Mouse (Mus musculus): ENCODE measurements around the gene Gm49358. TPM values are rescaled to one million over a fixed set of nuclear protein-coding genes. Genes with fewer than 3 reads are reported as not detected.

Gene Gm49358
- total and polyA plus RNA-seq, 2 experiments = 1.9 TPM; not detected in 1

DNA sequence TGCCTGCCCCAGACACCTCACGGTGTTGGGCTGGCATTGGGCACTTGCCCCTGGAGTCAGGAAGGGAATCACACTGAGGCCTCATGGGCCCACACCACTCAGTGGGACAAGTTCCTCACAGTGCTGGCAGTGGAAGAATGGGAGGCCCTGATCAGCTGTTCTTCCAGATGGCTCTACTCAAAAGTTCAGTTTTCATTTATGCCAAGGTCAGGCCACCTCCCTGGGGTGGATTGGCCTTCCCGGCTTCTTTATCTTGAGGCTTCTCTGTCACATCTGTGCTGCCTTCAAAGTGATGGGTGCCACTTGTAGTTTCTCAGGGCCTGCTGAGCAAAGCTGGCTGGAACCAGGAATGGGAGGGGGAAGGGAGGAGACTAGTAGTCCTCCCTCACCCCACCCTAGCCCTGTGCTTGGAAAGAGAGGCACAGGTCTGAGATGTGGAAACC lies 29.8 kb downstream of the Gm49358 start:
- H3K9ac ChIP-seq (ENCODE audit: low read depth, low read length) = no peak overlapping the region
- 83% methylated on average over 2 of the region's 2 CpGs for WGBS
- H3K27ac ChIP-seq (replicated peaks; ENCODE audit: insufficient read depth, low read depth, low read length) = no peak overlapping the region
- no peaks in the 10 kb centered on the region for H3K36me3 ChIP-seq (ENCODE audit: control insufficient read depth, insufficient read depth, low read length)
- no peaks in the 10 kb centered on the region for H3K4me1 ChIP-seq (ENCODE audit: control insufficient read depth, insufficient read depth, low read length)
- TF ChIP-seq POLR2A (IDR thresholded peaks at IDR 0.05; ENCODE audit: extremely low read depth, insufficient read depth, low read length) (no peak), CTCF (IDR thresholded peaks at IDR 0.05; ENCODE audit: low read depth, low read length) (no peak)
- H3K27me3 ChIP-seq (ENCODE audit: control insufficient read depth, insufficient read depth, low read length) = no peaks in the 10 kb centered on the region
- H3K4me3 ChIP-seq (ENCODE audit: insufficient read depth, low read depth, low read length) = no peak overlapping the region
- no peak for DNase-seq (ENCODE audit: extremely low read depth, low read depth, low spot score)
- peaks cover 42% of the 10 kb centered on the region for H3K79me2 ChIP-seq (ENCODE audit: control insufficient read depth, insufficient read depth, low read length)

DNA sequence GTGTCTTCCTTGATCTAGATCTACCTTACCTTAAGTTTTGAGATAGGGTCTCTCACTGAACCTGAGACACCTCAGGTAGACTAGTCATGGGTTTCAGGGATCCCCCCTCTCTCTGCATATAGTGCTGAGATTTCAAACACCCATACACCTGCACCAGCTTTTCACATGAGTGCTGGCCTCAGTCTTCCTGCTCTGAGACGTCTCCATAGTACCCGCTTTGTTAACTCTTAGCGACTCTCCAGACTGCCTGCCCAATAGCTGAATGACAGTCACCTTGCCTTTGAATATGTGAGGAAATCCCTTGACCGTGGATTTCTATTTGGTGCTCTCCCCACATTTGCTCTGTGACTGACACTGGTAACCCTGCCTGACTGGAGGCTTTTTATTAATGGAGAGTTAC lies 30.4 kb downstream of the Gm49358 start:
- no peaks in the 10 kb centered on the region for H3K36me3 ChIP-seq (ENCODE audit: control insufficient read depth, insufficient read depth, low read length)
- 85% methylated on average over 4 of the region's 4 CpGs for WGBS
- no peak overlapping the region for H3K4me3 ChIP-seq (ENCODE audit: insufficient read depth, low read depth, low read length)
- H3K79me2 ChIP-seq (ENCODE audit: control insufficient read depth, insufficient read depth, low read length) = peaks cover 42% of the 10 kb centered on the region
- H3K9ac ChIP-seq (ENCODE audit: low read depth, low read length) = no peak overlapping the region
- H3K4me1 ChIP-seq (ENCODE audit: control insufficient read depth, insufficient read depth, low read length) = no peaks in the 10 kb centered on the region
- H3K27ac ChIP-seq (replicated peaks; ENCODE audit: insufficient read depth, low read depth, low read length) = no peak overlapping the region
- DNase-seq (ENCODE audit: extremely low read depth, low read depth, low spot score) = no peak
- no peaks in the 10 kb centered on the region for H3K27me3 ChIP-seq (ENCODE audit: control insufficient read depth, insufficient read depth, low read length)
- TF ChIP-seq POLR2A (IDR thresholded peaks at IDR 0.05; ENCODE audit: extremely low read depth, insufficient read depth, low read length) = no peak
- TF ChIP-seq CTCF (IDR thresholded peaks at IDR 0.05; ENCODE audit: low read depth, low read length) = no peak

DNA sequence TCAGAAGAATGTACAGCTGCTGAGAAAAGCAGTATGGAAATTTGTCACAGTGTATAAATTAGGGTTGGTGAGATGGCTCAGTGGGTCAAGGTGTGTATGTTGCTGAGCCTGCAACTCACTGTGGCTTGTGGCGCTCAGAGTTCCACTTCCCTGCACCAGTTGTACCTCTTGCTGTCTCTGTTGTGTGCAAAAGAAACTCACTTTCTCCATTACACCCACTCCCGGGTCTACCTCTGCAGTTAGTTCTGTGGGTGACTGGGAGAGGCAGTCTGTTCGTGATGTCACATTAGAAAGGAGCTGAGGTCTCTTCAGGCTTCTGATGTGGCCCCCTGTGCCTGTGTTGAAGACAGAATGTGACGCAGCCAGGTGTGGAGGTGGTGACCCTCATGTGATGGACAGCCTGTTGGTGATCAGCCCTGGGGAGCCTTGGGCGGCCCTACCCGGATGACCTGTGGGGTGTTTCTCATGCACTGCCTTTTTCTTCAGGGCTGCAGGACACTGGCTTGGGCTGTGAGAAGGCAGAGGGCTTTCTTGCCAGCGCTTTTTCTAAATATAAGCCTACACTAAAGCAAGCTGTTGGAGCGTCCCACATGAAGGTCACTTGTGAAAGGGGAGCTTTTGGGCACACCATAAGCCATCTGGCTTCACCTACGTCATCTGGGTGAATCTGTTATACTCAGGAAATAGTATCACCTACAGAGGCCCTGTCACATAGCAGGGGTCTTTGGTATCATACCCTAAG lies 31.2 kb downstream of the Gm49358 start:
- H3K4me1 ChIP-seq (ENCODE audit: control insufficient read depth, insufficient read depth, low read length) = no peaks in the 10 kb centered on the region
- H3K27me3 ChIP-seq (ENCODE audit: control insufficient read depth, insufficient read depth, low read length) = no peaks in the 10 kb centered on the region

DNA sequence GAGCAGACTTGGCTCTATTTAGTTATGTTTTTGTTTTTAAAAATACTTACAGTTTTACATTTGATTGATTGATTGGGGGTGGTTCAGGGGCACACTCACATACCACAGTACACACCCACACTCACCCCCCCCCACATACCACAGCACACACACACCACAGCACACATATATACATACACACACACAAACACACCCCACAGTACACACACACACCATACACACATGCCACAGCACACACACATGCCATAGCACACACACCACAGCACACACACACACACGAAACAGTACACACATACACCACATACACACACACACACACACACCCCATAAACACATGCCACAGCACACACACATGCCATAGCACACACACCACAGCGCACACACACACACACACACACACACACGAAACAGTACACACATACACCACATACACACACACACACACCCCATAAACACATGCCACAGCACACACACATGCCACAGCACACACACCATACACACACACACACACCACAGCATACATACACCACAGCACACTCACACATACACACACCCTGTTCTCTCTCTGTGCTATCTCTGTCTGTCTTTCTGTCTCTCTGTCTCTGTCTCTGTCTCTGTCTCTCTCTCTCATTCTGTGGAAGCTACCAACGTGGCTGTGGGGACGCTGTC lies 32.4 kb downstream of the Gm49358 start:
- TF ChIP-seq CTCF (IDR thresholded peaks at IDR 0.05; ENCODE audit: low read depth, low read length) (no peak), POLR2A (IDR thresholded peaks at IDR 0.05; ENCODE audit: extremely low read depth, insufficient read depth, low read length) (no peak)
- Histone ChIP-seq H3K36me3 (ENCODE audit: control insufficient read depth, insufficient read depth, low read length) (no peaks in the 10 kb centered on the region), H3K27me3 (ENCODE audit: control insufficient read depth, insufficient read depth, low read length) (no peaks in the 10 kb centered on the region), H3K9ac (ENCODE audit: low read depth, low read length) (no peak overlapping the region), H3K27ac (replicated peaks; ENCODE audit: insufficient read depth, low read depth, low read length) (no peak overlapping the region), H3K4me1 (ENCODE audit: control insufficient read depth, insufficient read depth, low read length) (no peaks in the 10 kb centered on the region), H3K4me3 (ENCODE audit: insufficient read depth, low read depth, low read length) (no peak overlapping the region), H3K79me2 (ENCODE audit: control insufficient read depth, insufficient read depth, low read length) (peaks cover 29% of the 10 kb centered on the region)
- 97% methylated on average over 5 of the region's 5 CpGs for WGBS
- DNase-seq (ENCODE audit: extremely low read depth, low read depth, low spot score) = no peak

More for the DNA sequence above, 31.2 kb downstream of the Gm49358 start:
- Histone ChIP-seq H3K9ac (ENCODE audit: low read depth, low read length) (no peak overlapping the region), H3K27ac (replicated peaks; ENCODE audit: insufficient read depth, low read depth, low read length) (no peak overlapping the region), H3K4me3 (ENCODE audit: insufficient read depth, low read depth, low read length) (no peak overlapping the region), H3K36me3 (ENCODE audit: control insufficient read depth, insufficient read depth, low read length) (no peaks in the 10 kb centered on the region), H3K79me2 (ENCODE audit: control insufficient read depth, insufficient read depth, low read length) (peaks cover 34% of the 10 kb centered on the region)
- WGBS = 95% methylated on average over 9 of the region's 9 CpGs
- DNase-seq (ENCODE audit: extremely low read depth, low read depth, low spot score) = no peak
- TF ChIP-seq POLR2A (IDR thresholded peaks at IDR 0.05; ENCODE audit: extremely low read depth, insufficient read depth, low read length) (no peak), CTCF (IDR thresholded peaks at IDR 0.05; ENCODE audit: low read depth, low read length) (no peak)

DNA sequence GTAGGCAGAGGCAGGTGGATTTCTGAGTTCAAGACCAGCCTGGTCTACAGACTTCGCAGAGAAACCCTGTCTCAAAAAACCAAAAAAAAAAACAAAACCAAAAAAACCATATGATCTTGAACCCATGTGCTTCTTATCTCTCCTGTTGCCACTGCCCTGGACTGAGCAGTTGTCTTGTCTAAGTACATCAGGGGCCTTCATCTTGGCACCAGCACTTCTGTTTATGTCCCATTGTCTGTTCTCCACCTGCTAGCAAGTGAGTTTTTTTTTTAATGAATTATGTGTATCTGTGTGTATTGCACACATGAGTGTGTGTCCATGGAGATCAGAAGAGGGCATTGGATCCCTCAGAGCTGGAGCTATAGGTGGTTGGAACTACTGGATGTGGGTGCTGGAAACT lies 43.6 kb downstream of the Gm49358 start:
- H3K36me3 ChIP-seq (ENCODE audit: control insufficient read depth, insufficient read depth, low read length) = peaks cover 1% of the 10 kb centered on the region; the same call in 1 of the 2 replicates
- WGBS = 96% methylated on average over 1 of the region's 1 CpGs
- no peak overlapping the region for H3K4me3 ChIP-seq (ENCODE audit: insufficient read depth, low read depth, low read length)
- no peaks in the 10 kb centered on the region for H3K27me3 ChIP-seq (ENCODE audit: control insufficient read depth, insufficient read depth, low read length)
- no peak for DNase-seq (ENCODE audit: extremely low read depth, low read depth, low spot score)
- H3K27ac ChIP-seq (replicated peaks; ENCODE audit: insufficient read depth, low read depth, low read length) = no peak overlapping the region
- peaks cover 20% of the 10 kb centered on the region; the same call in 1 of the 2 replicates for H3K79me2 ChIP-seq (ENCODE audit: control insufficient read depth, insufficient read depth, low read length)
- H3K4me1 ChIP-seq (ENCODE audit: control insufficient read depth, insufficient read depth, low read length) = no peaks in the 10 kb centered on the region
- no peak overlapping the region for H3K9ac ChIP-seq (ENCODE audit: low read depth, low read length)
- TF ChIP-seq POLR2A (IDR thresholded peaks at IDR 0.05; ENCODE audit: extremely low read depth, insufficient read depth, low read length) (no peak), CTCF (IDR thresholded peaks at IDR 0.05; ENCODE audit: low read depth, low read length) (no peak)
